Comparison of ENCODE assay signal across 19 mouse cellular contexts in the genomic region with DNA sequence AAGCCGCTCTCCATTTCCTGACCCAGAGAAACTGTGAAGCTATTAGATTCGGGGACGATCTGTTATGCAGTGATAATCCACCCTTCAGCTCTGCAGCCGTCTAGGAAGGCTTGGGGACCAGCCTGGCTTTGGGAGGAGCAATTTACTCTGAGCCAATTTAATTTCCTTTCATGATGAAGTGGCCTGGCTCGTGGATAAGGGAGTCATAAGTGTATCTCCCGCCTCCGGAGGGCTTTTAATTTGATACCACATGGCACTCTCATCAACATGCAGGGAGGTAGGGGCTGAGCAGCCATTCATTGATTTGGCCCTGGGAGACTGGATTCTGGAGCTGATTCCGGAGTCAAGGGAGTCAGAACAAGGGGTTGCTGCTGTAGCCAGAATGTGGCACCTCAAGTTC. TPM values are rescaled to one million over a fixed set of nuclear protein-coding genes. Genes with fewer than 3 reads are reported as not detected.
A peak's percentile ranks its signal among the peaks of the same experiment; 100 is the strongest.
DNase-seq lines count a peak whose midpoint lies in the region; ATAC-seq lines count a peak whose summit lies in the region.
"Had no signal": no experiment of that assay in that cellular context is flagged by ENCODE, and none has a peak within 500 bp of the region (broad histone marks: within the 10 kb centered on the region; RNA-seq: fewer than 3 reads in every experiment).

No protein-coding gene starts in this region.

- peak; percentile 33 for DNase-seq in MN1 (ENCODE audit: low spot score)
- DNase-seq in kidney, adult 18-20 months: no peak
- no peak for DNase-seq in frontal cortex, postnatal 36 days (ENCODE audit: low spot score in 2 of 2)
- DNase-seq: cerebellum, postnatal 36 days; heart, postnatal 4 days; lung, postnatal 4 days; thymus, adult 18-20 months; thymus, postnatal 4 days had no signal

- ATAC-seq in forebrain, embryonic 15.5 days (replicated peaks): no peak
- ATAC-seq in forebrain, embryonic 13.5 days: no peak
- peak; percentile 33; the same call in 1 of the 2 replicates for ATAC-seq in forebrain, embryonic 16.5 days
- peak; percentile 75; the same call in 1 of the 2 replicates for ATAC-seq in midbrain, embryonic 12.5 days (ENCODE audit: low FRiP score, low read depth)
- ATAC-seq in intestine, embryonic 16.5 days: no peak
- ATAC-seq: intestine, embryonic 15.5 days had no signal

- no peak overlapping the region for H3K9ac ChIP-seq in forebrain, embryonic 15.5 days (replicated peaks)
- no peak overlapping the region for H3K9ac ChIP-seq in forebrain, embryonic 13.5 days
- H3K9ac ChIP-seq in forebrain, embryonic 16.5 days (replicated peaks; ENCODE audit: low read depth, low read length): no peak overlapping the region
- no peak overlapping the region for H3K9ac ChIP-seq in midbrain, embryonic 12.5 days (replicated peaks)
- H3K9ac ChIP-seq in intestine, embryonic 16.5 days (ENCODE audit: low read depth, low read length): no peak overlapping the region
- H3K9ac ChIP-seq: embryonic facial prominence, embryonic 15.5 days; intestine, embryonic 15.5 days; kidney, embryonic 15.5 days; liver, embryonic 14.5 days; lung, embryonic 15.5 days; stomach, embryonic 15.5 days had no signal

- WGBS in forebrain, embryonic 15.5 days: 39% methylated on average over 8 of the region's 8 CpGs
- 40% methylated on average over 8 of the region's 8 CpGs for WGBS in forebrain, embryonic 13.5 days
- WGBS in forebrain, embryonic 16.5 days: 33% methylated on average over 8 of the region's 8 CpGs
- WGBS in midbrain, embryonic 12.5 days: 40% methylated on average over 8 of the region's 8 CpGs
- 53% methylated on average over 8 of the region's 8 CpGs for WGBS in intestine, embryonic 16.5 days

- peaks cover 9% of the 10 kb centered on the region for H3K4me1 ChIP-seq in forebrain, embryonic 15.5 days
- H3K4me1 ChIP-seq in forebrain, embryonic 13.5 days: peaks cover 6% of the 10 kb centered on the region; the same call in 1 of the 2 replicates
- H3K4me1 ChIP-seq in forebrain, embryonic 16.5 days (replicated peaks; ENCODE audit: control insufficient read depth, insufficient read depth, low read length): peaks cover 3% of the 10 kb centered on the region; the same call in 1 of the 2 replicates
- peaks cover 4% of the 10 kb centered on the region; the same call in 1 of the 2 replicates for H3K4me1 ChIP-seq in midbrain, embryonic 12.5 days
- 0 out of 2 replicates have a peak, but pooled peaks cover 3% of the 10 kb centered on the region for H3K4me1 ChIP-seq in intestine, embryonic 16.5 days (ENCODE audit: control insufficient read depth, insufficient read depth, low read length)
- H3K4me1 ChIP-seq: intestine, embryonic 15.5 days; stomach, embryonic 15.5 days had no signal

- no peaks in the 10 kb centered on the region for H3K27me3 ChIP-seq in forebrain, embryonic 15.5 days
- no peaks in the 10 kb centered on the region for H3K27me3 ChIP-seq in forebrain, embryonic 13.5 days
- no peaks in the 10 kb centered on the region for H3K27me3 ChIP-seq in forebrain, embryonic 16.5 days (replicated peaks; ENCODE audit: control insufficient read depth, insufficient read depth, low read length)
- peaks cover 15% of the 10 kb centered on the region for H3K27me3 ChIP-seq in midbrain, embryonic 12.5 days
- H3K27me3 ChIP-seq in intestine, embryonic 16.5 days (replicated peaks; ENCODE audit: control insufficient read depth, insufficient read depth, low read length): no peaks in the 10 kb centered on the region
- H3K27me3 ChIP-seq: intestine, embryonic 15.5 days; lung, embryonic 15.5 days; stomach, embryonic 15.5 days had no signal

- no peak overlapping the region for H3K4me3 ChIP-seq in forebrain, embryonic 15.5 days
- no peak overlapping the region for H3K4me3 ChIP-seq in forebrain, embryonic 13.5 days
- no peak overlapping the region for H3K4me3 ChIP-seq in forebrain, embryonic 16.5 days (replicated peaks; ENCODE audit: low read length)
- no peak overlapping the region for H3K4me3 ChIP-seq in midbrain, embryonic 12.5 days
- no peak overlapping the region for H3K4me3 ChIP-seq in intestine, embryonic 16.5 days (ENCODE audit: low read length)
- H3K4me3 ChIP-seq: embryonic facial prominence, embryonic 15.5 days; intestine, embryonic 15.5 days; kidney, embryonic 15.5 days; lung, embryonic 15.5 days; stomach, embryonic 15.5 days had no signal

- H3K4me2 ChIP-seq in forebrain, embryonic 15.5 days (replicated peaks): no peak overlapping the region
- no peak overlapping the region for H3K4me2 ChIP-seq in forebrain, embryonic 13.5 days
- no peak overlapping the region for H3K4me2 ChIP-seq in forebrain, embryonic 16.5 days (ENCODE audit: low read length)
- H3K4me2 ChIP-seq in midbrain, embryonic 12.5 days (replicated peaks): no peak overlapping the region
- no peak overlapping the region for H3K4me2 ChIP-seq in intestine, embryonic 16.5 days (ENCODE audit: low read depth, low read length)
- H3K4me2 ChIP-seq: embryonic facial prominence, embryonic 15.5 days; intestine, embryonic 15.5 days; kidney, embryonic 15.5 days; lung, embryonic 15.5 days; stomach, embryonic 15.5 days had no signal

- 0 out of 2 replicates have a peak overlapping the region, but pooled peaks have one; percentile 27 for H3K27ac ChIP-seq in forebrain, embryonic 15.5 days (replicated peaks)
- H3K27ac ChIP-seq in forebrain, embryonic 13.5 days: no peak overlapping the region
- H3K27ac ChIP-seq in forebrain, embryonic 16.5 days (ENCODE audit: low read length): no peak overlapping the region
- 0 out of 2 replicates have a peak overlapping the region, but pooled peaks have one; percentile 32 for H3K27ac ChIP-seq in midbrain, embryonic 12.5 days (replicated peaks)
- no peak overlapping the region for H3K27ac ChIP-seq in intestine, embryonic 16.5 days (ENCODE audit: low read length)
- H3K27ac ChIP-seq: embryonic facial prominence, embryonic 15.5 days; intestine, embryonic 15.5 days; kidney, embryonic 15.5 days; liver, embryonic 14.5 days; lung, embryonic 15.5 days; stomach, embryonic 15.5 days had no signal

- H3K36me3 ChIP-seq in forebrain, embryonic 15.5 days: no peaks in the 10 kb centered on the region
- no peaks in the 10 kb centered on the region for H3K36me3 ChIP-seq in forebrain, embryonic 13.5 days (ENCODE audit: poor library complexity, severe bottlenecking)
- H3K36me3 ChIP-seq in forebrain, embryonic 16.5 days (ENCODE audit: control insufficient read depth, insufficient read depth): no peaks in the 10 kb centered on the region
- no peaks in the 10 kb centered on the region for H3K36me3 ChIP-seq in midbrain, embryonic 12.5 days
- no peaks in the 10 kb centered on the region for H3K36me3 ChIP-seq in intestine, embryonic 16.5 days (ENCODE audit: control insufficient read depth, insufficient read depth, low read length)
- H3K36me3 ChIP-seq: embryonic facial prominence, embryonic 15.5 days; intestine, embryonic 15.5 days; kidney, embryonic 15.5 days; lung, embryonic 15.5 days; stomach, embryonic 15.5 days had no signal

- H3K9me3 ChIP-seq in forebrain, embryonic 15.5 days: no peaks in the 10 kb centered on the region
- no peaks in the 10 kb centered on the region for H3K9me3 ChIP-seq in forebrain, embryonic 13.5 days (replicated peaks)
- no peaks in the 10 kb centered on the region for H3K9me3 ChIP-seq in forebrain, embryonic 16.5 days (ENCODE audit: control insufficient read depth, low read length)
- H3K9me3 ChIP-seq in midbrain, embryonic 12.5 days: no peaks in the 10 kb centered on the region
- H3K9me3 ChIP-seq in intestine, embryonic 16.5 days (ENCODE audit: control insufficient read depth, low read length): no peaks in the 10 kb centered on the region
- H3K9me3 ChIP-seq: embryonic facial prominence, embryonic 15.5 days; intestine, embryonic 15.5 days; lung, embryonic 15.5 days; stomach, embryonic 15.5 days had no signal

RNA-seq across cellular contexts. Expression of a gene that starts 35.3 kb away (rescaled TPM):
- polyA plus RNA-seq in forebrain, embryonic 15.5 days (2015; fragmentation: Nextera tagmentation; extraction: Ambion mirVana): 26.8 and 27.4 TPM in 2 replicates
- 19.1 and 19.9 TPM in 2 replicates for polyA plus RNA-seq in forebrain, embryonic 13.5 days (2015; fragmentation: Nextera tagmentation; extraction: Ambion mirVana)
- polyA plus RNA-seq in forebrain, embryonic 16.5 days (2015; fragmentation: Nextera tagmentation; extraction: Ambion mirVana): 30.4 and 31.2 TPM in 2 replicates
- 17.4 and 19.0 TPM in 2 replicates for polyA plus RNA-seq in midbrain, embryonic 12.5 days (2016; fragmentation: Nextera tagmentation; extraction: Ambion mirVana)
- polyA plus RNA-seq in intestine, embryonic 16.5 days (2015; fragmentation: Nextera tagmentation; extraction: Ambion mirVana): 6.0 and 10.1 TPM in 2 replicates

Comparison
In these comparisons a context has a peak if more than half of its experiments do, and no peak if none do; other contexts are left out.
1. ATAC-seq: peak in forebrain, embryonic 16.5 days (single experiment) and midbrain, embryonic 12.5 days (single experiment); none in forebrain, embryonic 15.5 days (single experiment), forebrain, embryonic 13.5 days (single experiment) and intestine, embryonic 16.5 days (single experiment).
2. H3K27ac ChIP-seq: peak in forebrain, embryonic 15.5 days (single experiment) and midbrain, embryonic 12.5 days (single experiment); none in forebrain, embryonic 13.5 days (single experiment), forebrain, embryonic 16.5 days (single experiment) and intestine, embryonic 16.5 days (single experiment).